Mouse (Mus musculus): ENCODE measurements around the gene Rbfox3.

GRCm38 (mm10) chr11:118520932-118521331 lies 390.5 kb downstream of the Rbfox3 start:
- TF ChIP-seq CTCF (IDR thresholded peaks at IDR 0.05; ENCODE audit: low read depth, low read length): no peak
- TF ChIP-seq GATA1 (IDR thresholded peaks at IDR 0.05; ENCODE audit: borderline replicate concordance, low read length): no peak
- no peak for TF ChIP-seq TAL1 (conservative IDR thresholded peaks at IDR 0.05; ENCODE audit: low read depth, low read length)
- TF ChIP-seq GATA2 (IDR thresholded peaks at IDR 0.05; ENCODE audit: borderline replicate concordance, low read depth, low read length): no peak

Measured in G1E (cell line).